Mouse (Mus musculus) layer of hippocampus, adult 18-20 months (tissue): ENCODE data around the gene Rrp1. TPM values are rescaled to one million over a fixed set of nuclear protein-coding genes. Genes with fewer than 3 reads are reported as not detected.

Experiments
- DNase-seq, 2 experiments: peaks; one replicate each; pipeline ENCODE4 v3.0.0; 2022; ENCODE audit warnings: low spot score in 2 of 2
- long read RNA-seq: library from polyadenylated mRNA; stranded (forward); transcript quantifications from one replicate; pipeline ENCODE4 v2.0.0, GENCODE M21; 2021
- total RNA-seq, 2 experiments: library from RNA; stranded (reverse); gene quantifications; 2 replicates each; pipeline ENCODE4 v1.2.3; 2021

Gene Rrp1
- total RNA-seq, result 100 to 1,000 TPM; 361 to 370 TPM
- long read RNA-seq, partial matches to known transcripts, result 14 of 41 reads
- long read RNA-seq, other reads (novel, unspliced or antisense), result 27 of 41 reads

DNA sequence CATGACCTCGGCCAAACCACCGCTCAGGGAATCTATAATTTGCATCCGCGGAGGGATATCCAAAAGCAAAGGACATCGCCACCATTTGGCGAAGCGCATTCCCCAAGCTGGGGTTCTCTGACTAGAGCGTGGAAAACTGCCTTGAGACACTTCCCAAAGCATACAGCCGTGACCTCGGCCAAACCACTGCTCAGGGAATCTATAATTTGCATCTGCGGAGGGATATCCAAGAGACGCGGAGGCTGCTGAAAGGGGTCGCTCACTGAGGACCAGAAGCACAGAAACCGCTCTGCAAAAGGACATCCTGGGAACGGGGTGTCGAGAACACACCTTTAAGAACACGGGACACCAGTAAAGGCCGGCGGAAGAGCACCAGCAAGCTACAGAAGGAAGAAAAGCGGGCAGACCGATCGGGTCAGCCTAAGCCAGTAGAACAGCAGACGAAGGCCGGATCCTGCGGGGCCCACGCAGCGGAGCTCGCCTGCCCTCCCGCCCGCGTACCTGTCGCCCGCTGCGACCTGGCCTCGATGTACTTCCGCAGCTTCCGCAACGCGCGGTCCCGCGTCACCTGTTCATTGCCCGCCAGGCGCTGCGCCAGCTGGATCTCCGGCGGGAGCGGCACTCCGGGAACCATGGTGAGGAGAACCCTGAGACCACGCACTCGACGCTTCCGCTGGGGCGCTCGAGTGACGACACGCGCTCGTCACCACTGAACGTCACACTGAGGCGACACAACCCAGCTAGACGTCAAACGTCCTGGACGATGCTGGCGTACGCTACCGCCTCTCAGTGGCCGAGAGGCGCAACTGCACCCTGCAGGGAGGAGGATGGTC is at the start of gene Rrp1:
Gene Rrp1 (minus strand): TSS at position 725 of the 833 bp plus-strand sequence.
- DNase-seq, result peak; percentile 95 to 98

DNA sequence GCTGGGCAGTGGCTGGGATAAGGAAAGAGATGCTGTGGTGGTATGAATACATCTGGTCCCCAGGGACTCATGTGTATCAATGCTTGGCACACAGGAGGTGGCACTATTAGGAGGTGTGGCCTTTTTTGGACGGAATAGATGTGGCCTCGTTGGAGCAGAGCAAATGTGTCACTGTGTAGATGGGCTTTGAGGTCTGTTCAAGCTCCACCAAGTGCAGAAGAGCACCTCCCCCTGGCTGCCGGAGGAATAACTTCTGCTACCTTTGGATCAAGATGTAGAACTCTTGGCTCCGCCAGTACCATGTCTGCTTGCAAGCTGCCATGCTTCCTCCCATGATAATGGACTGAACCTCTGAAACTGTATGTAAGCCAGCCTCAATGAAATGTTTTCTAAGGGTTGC is 48.9 kb upstream of the Rrp1 start:
- no peak for DNase-seq

DNA sequence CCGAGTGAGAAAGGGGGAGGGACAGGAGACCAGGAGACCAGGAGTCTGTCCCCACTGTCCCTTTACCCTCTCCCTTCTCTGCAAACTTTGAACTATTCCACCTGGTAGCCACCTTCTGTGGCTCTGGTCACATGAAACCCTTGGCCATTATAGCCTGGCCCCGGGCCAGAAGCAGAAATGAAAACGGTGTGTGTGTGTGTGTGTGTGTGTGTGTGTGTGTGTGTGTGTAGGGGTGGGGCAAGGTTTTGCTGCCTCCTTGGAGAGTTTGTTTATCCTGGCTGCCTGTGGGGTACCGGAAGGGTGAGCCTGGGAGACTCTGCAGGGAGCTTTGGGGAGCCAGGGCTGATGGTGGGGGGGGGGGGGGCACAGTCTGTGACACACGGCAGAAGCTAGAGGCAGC is 47.6 kb upstream of the Rrp1 start:
- no peak for DNase-seq

GRCm38 (mm10) chr10:78458348-78459111 is 45.7 kb upstream of the Rrp1 start:
- peak in 1 of 2 experiments; percentile 43 for DNase-seq

GRCm38 (mm10) chr10:78457495-78458347 is 44.9 kb upstream of the Rrp1 start:
- DNase-seq, result peak in 1 of 2 experiments; percentile 23

DNA sequence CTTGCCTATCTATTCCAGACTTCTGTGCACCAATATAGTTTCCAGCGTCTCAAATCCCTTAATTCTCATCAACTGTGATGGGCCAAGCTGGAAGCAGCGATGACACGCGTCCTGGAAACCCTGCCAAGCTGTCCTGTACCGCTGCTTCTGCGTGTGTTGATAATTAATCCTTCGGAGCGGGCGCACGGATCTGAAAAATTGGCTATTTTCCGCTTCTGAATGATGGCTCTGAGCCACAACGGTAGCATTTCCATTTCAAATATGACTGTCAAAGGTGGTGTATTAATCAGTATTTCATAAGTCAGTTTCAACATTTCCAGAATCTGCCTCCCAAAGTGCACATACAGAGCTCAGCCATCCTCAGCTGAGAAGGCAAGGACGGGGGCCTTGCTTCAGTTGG is 43.9 kb upstream of the Rrp1 start:
- peak; percentile 27 to 68 for DNase-seq

DNA sequence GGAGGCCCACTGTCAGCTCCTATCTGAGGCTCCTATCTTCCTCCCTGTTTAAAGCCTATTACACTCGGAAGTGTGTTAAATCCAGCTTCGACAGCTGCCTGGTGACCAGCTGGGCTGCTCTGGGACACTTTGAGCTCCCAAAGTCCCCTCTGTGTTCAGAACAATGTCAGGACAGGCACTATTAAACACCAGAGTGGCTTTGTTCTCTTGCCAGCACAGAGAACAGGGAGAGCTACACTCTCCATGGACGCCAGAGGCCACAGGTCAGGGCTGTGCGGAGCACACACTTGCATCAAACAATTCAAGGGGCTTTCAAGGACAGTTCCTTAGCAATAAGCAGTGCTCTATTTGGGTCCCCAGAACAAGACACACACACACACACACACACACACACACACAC is 39.8 kb upstream of the Rrp1 start:
- peak in 1 of 2 experiments; percentile 22 for DNase-seq

- DNase-seq, result no peak
Observed at GRCm38 (mm10) chr10:78450761-78451160, 37.9 kb upstream of the Rrp1 start.

GRCm38 (mm10) chr10:78447396-78447795 is 34.6 kb upstream of the Rrp1 start:
- DNase-seq, result no peak

DNA sequence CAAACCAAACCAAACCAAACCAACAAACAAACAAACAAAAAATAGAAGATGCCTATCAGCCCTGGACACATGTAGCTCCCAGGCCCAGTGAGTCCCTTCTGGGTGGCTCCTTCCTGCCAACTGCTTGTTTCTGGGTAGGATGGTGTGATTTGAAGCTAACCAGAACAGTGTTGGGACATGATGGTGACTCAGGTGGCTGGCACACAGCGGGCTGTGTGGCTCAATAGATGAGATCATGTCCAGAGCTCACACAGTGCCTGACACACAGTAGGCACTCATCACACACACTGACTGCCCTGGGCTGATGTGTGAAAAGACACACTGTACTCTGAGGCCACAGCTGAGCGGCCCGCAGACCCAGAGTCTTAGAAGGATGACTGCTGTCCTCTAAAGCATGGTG is 33.4 kb upstream of the Rrp1 start:
- no peak for DNase-seq

DNA sequence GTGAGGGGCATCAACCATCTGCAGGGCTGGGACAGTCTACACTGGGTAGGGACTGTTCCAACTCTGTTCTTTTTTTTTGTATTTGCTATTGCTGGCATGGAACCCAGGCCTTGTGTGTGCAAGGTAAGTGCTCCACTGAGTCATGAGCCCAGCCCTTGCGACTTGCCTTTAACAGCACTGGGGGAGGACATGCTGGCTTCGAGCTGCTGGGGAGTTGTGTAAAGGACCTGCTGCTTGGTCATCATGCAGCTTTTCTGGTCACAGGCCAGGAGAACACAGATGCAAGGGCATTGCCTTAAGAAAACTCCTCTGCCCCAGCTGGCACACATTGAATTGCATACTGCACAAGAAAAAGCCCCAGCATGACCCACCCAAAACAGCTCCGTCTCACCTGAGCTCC is 29.4 kb upstream of the Rrp1 start:
- no peak for DNase-seq

- no peak for DNase-seq
Observed at GRCm38 (mm10) chr10:78441606-78442005, 28.8 kb upstream of the Rrp1 start.

GRCm38 (mm10) chr10:78440812-78441211 is 28.0 kb upstream of the Rrp1 start:
- DNase-seq, result no peak

DNA sequence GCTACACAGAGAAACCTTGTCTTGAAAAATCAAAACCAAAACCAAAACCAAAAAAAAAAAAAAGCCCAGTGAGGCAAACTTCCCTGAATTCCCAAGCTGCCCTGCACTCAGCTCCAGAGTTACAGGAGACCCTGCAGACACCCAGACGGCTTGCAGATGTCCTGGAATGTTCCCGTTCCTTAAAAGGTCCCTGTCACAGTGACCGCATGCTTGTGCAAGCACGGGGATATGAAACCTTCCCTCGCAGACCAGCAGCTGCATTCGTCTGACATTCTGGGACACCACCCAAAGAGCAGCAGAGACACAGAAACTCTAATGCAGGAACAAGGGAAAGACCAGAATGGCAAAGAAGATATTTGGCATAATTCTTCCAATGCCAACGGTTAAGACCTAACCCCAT is 27.1 kb upstream of the Rrp1 start:
- no peak for DNase-seq

GRCm38 (mm10) chr10:78439550-78439949 is 26.7 kb upstream of the Rrp1 start:
- DNase-seq, result no peak

DNA sequence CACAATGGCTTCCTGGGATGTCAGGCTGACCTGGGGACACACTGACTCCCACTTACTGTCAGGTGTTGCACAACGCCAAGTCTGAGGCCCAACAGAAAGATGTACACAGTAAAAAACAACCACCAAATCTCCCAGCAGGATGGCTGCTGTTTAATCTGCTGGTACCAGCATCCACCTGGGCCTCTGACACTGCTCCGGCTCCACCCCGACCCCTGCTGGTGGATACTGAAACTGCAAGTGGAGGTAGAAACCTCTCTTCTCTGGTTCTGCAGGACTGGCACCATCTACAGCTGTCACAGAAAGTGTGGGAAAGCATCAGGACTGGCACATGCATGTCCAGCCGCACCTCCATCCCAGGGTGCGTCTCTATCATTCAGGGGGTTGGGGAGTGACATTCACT is 25.3 kb upstream of the Rrp1 start:
- peak; percentile 70 to 86 for DNase-seq

DNA sequence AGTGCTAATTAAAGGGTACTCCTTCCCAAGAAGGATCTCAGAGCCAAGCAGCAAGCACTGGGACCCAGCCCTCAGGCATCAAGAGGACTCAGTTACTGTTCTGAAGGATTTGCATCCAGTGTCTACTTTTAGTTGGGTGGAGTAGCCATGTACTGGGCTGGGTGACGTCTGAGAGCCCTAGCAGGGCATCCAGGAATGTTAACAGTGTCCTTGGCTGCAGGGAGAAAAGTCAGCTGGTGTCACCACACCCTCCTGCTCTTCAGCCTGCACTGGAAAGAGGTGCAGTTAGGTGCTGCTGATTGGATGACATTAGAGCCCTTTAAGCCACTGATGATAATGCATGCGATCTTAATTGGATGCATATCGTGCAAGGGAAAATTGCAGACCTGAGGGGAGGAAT is 20.0 kb upstream of the Rrp1 start:
- DNase-seq, result no peak

- DNase-seq, result no peak
Observed at GRCm38 (mm10) chr10:78429776-78430175, 16.9 kb upstream of the Rrp1 start.

DNA sequence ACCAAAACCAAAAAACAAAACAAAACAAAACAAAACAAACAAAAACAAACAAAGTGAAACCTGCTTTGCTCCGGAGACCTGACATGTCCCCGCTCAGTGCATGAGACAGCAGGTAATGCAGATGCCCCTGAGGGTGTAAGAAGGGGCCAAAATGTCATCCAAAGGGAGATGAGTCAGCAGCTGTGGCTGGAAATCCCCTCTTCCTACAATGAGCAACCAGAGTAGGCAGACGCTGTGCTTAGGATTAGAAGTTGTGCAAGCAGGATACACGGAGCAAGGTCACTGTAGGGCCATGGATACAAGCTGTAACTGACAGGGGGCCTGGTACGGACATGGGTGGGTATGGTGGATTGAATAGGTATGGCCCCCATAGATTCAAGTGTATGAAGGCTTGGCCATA is 16.3 kb upstream of the Rrp1 start:
- DNase-seq, result no peak

DNA sequence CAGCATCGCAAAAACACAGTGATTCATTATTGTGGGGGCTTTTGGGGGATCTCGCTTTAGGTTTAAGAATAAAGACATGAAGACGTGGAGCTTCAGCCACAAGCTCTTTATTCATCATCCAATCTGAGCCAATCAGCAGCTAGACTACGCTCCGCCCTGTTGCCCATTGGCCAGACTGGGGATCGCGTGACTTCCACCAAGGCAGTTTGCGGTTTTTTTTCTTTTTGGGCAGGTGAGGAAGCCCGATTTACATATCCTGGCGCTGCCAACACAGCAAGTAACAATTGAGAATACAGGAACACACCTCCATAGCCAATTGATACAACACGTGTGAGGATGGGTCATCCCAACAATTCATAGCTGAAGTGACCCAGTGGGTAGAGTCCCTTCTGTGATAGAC is 15.2 kb upstream of the Rrp1 start:
- DNase-seq, result no peak

GRCm38 (mm10) chr10:78426117-78426735 is 13.4 kb upstream of the Rrp1 start:
- no peak for DNase-seq
